Mouse (Mus musculus) ES-Bruce4 (cell line): ENCODE data around the gene Arl14.

Source experiments
- EP300 ChIP-seq: IDR thresholded peaks from 2 replicates; pipeline ENCODE4 v1.6.1; 2011; ENCODE audit warnings: low read depth, low read length; ENCODE audit not compliant: insufficient read depth
- POLR2A ChIP-seq: IDR thresholded peaks from one replicate; pipeline ENCODE4 v1.8.1; 2011; ENCODE audit warnings: low read length; ENCODE audit not compliant: insufficient read depth

DNA sequence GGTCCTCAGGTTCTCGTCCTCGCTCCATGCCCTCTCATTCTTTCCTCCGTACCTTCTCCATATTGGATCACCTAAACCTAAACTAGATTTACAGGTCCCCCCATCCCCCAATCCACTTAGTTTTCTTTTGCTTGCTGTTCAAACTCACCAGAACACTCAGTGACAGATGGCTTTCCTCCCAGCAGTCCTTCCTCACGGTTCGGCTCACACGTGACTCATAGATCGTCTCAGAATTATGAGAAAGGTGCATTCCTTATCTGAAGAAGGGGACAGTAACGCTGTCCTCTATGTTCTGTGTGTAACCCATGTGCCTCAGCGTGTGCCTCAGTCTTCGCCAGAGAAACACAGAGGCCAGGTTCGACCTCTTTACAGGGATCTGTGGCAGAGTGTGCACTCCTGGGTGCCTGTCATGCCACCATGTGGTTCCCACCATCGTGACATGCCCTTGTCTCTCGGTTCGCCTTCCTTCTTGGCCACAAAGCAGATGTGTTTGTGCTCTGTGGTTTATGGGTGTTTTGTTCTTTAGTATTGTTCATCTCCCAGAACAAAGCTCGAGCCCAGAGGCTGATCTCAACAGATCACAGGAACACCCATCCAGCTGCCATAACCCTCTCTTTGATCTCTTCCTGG, 44.9 kb upstream of the Arl14 start:
- TF ChIP-seq EP300 = no peak
- TF ChIP-seq POLR2A = no peak
